Mouse (Mus musculus) stomach, postnatal 0 days (tissue): ENCODE results near the gene Gpr119. TPM values are rescaled to one million over a fixed set of nuclear protein-coding genes. Genes with fewer than 3 reads are reported as not detected.

Experiments used
- ATAC-seq: fragments of 200-750 bp; cut with Nextera tagmentation; 2 replicates; pipeline ENCODE4 v1.8.0; 2017; ENCODE audit not compliant: low FRiP score, low TSS enrichment
- DNase-seq: peaks from one replicate; pipeline ENCODE4 v3.0.0-alpha.2; 2016; ENCODE audit warnings: low spot score
- H3K27ac ChIP-seq: fragments of 300-500 bp; sonication (generic); replicated peaks from 2 replicates; pipeline ENCODE4 v1.5.1; 2014; ENCODE audit warnings: mild to moderate bottlenecking, control low read depth
- H3K27me3 ChIP-seq: fragments of 300-500 bp; sonication (generic); 2 replicates; pipeline ENCODE4 v1.6.1; 2014; ENCODE audit warnings: low read length; ENCODE audit not compliant: control insufficient read depth, insufficient read depth
- H3K36me3 ChIP-seq: fragments of 300-500 bp; sonication (generic); 2 replicates; pipeline ENCODE4 v1.6.1; 2014; ENCODE audit warnings: low read length, mixed read lengths; ENCODE audit not compliant: control insufficient read depth, insufficient read depth
- H3K4me1 ChIP-seq: fragments of 300-500 bp; sonication (generic); replicated peaks from 2 replicates; pipeline ENCODE4 v1.6.1; 2014; ENCODE audit warnings: antibody characterized with exemption; ENCODE audit not compliant: control insufficient read depth, insufficient read depth
- H3K4me2 ChIP-seq: fragments of 300-500 bp; sonication (generic); replicated peaks from 2 replicates; pipeline ENCODE4 v1.6.1; 2014; ENCODE audit warnings: low read depth, mild to moderate bottlenecking, control low read depth, moderate library complexity
- H3K4me3 ChIP-seq: fragments of 300-500 bp; sonication (generic); 2 replicates; pipeline ENCODE4 v1.5.1; 2014; ENCODE audit warnings: low read depth, low read length, control low read depth
- H3K9ac ChIP-seq: fragments of 300-500 bp; sonication (generic); 2 replicates; pipeline ENCODE4 v1.6.1; 2014; ENCODE audit warnings: mild to moderate bottlenecking, low read length, control low read depth, mixed read lengths
- H3K9me3 ChIP-seq: fragments of 300-500 bp; sonication (generic); 2 replicates; pipeline ENCODE4 v1.6.1; 2016; ENCODE audit warnings: low read length; ENCODE audit not compliant: control insufficient read depth
- CTCF ChIP-seq: IDR thresholded peaks from 2 replicates; pipeline ENCODE4 v1.5.1; 2016; ENCODE audit warnings: antibody characterized with exemption, low read depth, mild to moderate bottlenecking, moderate library complexity
- EP300 ChIP-seq: optimal IDR thresholded peaks from 2 replicates; pipeline ENCODE3; 2016; ENCODE audit warnings: antibody characterized with exemption
- WGBS: fragments of 180-500 bp; shearing (Covaris S2); extraction: QIAGEN DNeasy Blood & Tissue Kit; methylation state at CpG from one replicate; pipeline ENCODE4 v1.1.7; 2014; 5-methylcytosine and 5-hydroxymethylcytosine counted together
- polyA plus RNA-seq: library from polyadenylated mRNA; unstranded; fragments of >200 nt; fragmentation: Nextera tagmentation; extraction: Ambion mirVana; gene quantifications from 2 replicates; pipeline ENCODE4 v1.2.1, GENCODE M21; 2015

Gene Gpr119
- not detected in 2 replicates for polyA plus RNA-seq

GRCm38 (mm10) chrX:48674171-48674570, at the start of gene Gpr119:
TSS of gene Gpr119 (minus strand) at chrX:48674478.
- WGBS = 53% methylated on average over 4 of the region's 4 CpGs
- Histone ChIP-seq H3K4me3 (no peak within 1 kb of the TSS), H3K9me3 (no peaks in the 10 kb centered on the region), H3K27ac (no peak within 1 kb of the TSS), H3K4me1 (no peaks in the 10 kb centered on the region), H3K4me2 (no peak within 1 kb of the TSS), H3K27me3 (no peaks in the 10 kb centered on the region), H3K9ac (no peak within 1 kb of the TSS), H3K36me3 (no peaks in the 10 kb centered on the region)
- no peak for TF ChIP-seq EP300
- TF ChIP-seq CTCF = no peak
- ATAC-seq (no peak), DNase-seq (no peak)

- TF ChIP-seq EP300 (no peak), CTCF (no peak)
- Histone ChIP-seq H3K36me3 (no peaks in the 10 kb centered on the region), H3K27me3 (no peaks in the 10 kb centered on the region), H3K4me2 (no peak overlapping the region), H3K9ac (no peak overlapping the region), H3K4me3 (no peak overlapping the region), H3K4me1 (no peaks in the 10 kb centered on the region), H3K9me3 (no peaks in the 10 kb centered on the region), H3K27ac (no peak overlapping the region)
- no peak for ATAC-seq
- 82% methylated on average over 8 of the region's 8 CpGs for WGBS
- DNase-seq = no peak
Observed at GRCm38 (mm10) chrX:48712846-48713245, 38.6 kb upstream of the Gpr119 start.

- Histone ChIP-seq H3K9ac (no peak overlapping the region), H3K4me3 (no peak overlapping the region), H3K4me1 (no peaks in the 10 kb centered on the region), H3K27ac (no peak overlapping the region), H3K9me3 (no peaks in the 10 kb centered on the region), H3K36me3 (no peaks in the 10 kb centered on the region), H3K27me3 (no peaks in the 10 kb centered on the region), H3K4me2 (no peak overlapping the region)
- 80% methylated on average over 9 of the region's 10 CpGs for WGBS
- no peak for ATAC-seq
- DNase-seq = no peak
- no peak for TF ChIP-seq EP300
- no peak for TF ChIP-seq CTCF
Observed at GRCm38 (mm10) chrX:48709701-48710100, 35.4 kb upstream of the Gpr119 start.

- 10% methylated on average over 22 of the region's 42 CpGs for WGBS
- ATAC-seq = peak; percentile 97
- no peak within 1 kb of the TSS; the same call in 1 of the 2 replicates for H3K27ac ChIP-seq
Observed at GRCm38 (mm10) chrX:48694864-48695371, 20.6 kb upstream of the Gpr119 start, which contains the start of gene Rbmx2. TSS of gene Rbmx2 (plus strand) at chrX:48695004.

GRCm38 (mm10) chrX:48694460-48694859, 20.2 kb upstream of the Gpr119 start:
- H3K9ac ChIP-seq = no peak overlapping the region
- no peak for TF ChIP-seq CTCF
- no peak for TF ChIP-seq EP300
- WGBS = 18% methylated on average over 6 of the region's 6 CpGs
- H3K4me3 ChIP-seq = peak overlapping the region; percentile 57
- DNase-seq (no peak), ATAC-seq (peak; percentile 35; the same call in 1 of the 2 replicates)
- no peak overlapping the region for H3K27ac ChIP-seq
- H3K36me3 ChIP-seq = no peaks in the 10 kb centered on the region
- H3K4me2 ChIP-seq = peak overlapping the region; percentile 45
- no peaks in the 10 kb centered on the region for H3K4me1 ChIP-seq
- no peaks in the 10 kb centered on the region for H3K9me3 ChIP-seq
- H3K27me3 ChIP-seq = no peaks in the 10 kb centered on the region

More at GRCm38 (mm10) chrX:48694864-48695371, 20.6 kb upstream of the Gpr119 start, which contains the start of gene Rbmx2:
- Histone ChIP-seq H3K9ac (peak within 1 kb of the TSS; percentile 56), H3K27me3 (no peaks in the 10 kb centered on the region), H3K4me1 (no peaks in the 10 kb centered on the region), H3K4me3 (peak within 1 kb of the TSS; percentile 57), H3K9me3 (no peaks in the 10 kb centered on the region), H3K4me2 (peak within 1 kb of the TSS; percentile 52), H3K36me3 (no peaks in the 10 kb centered on the region)
- TF ChIP-seq CTCF = no peak
- TF ChIP-seq EP300 = no peak
- DNase-seq = peak; percentile 89

- Histone ChIP-seq H3K36me3 (no peaks in the 10 kb centered on the region), H3K9ac (no peak overlapping the region), H3K4me2 (no peak overlapping the region), H3K27me3 (no peaks in the 10 kb centered on the region), H3K27ac (no peak overlapping the region), H3K9me3 (no peaks in the 10 kb centered on the region), H3K4me3 (no peak overlapping the region), H3K4me1 (no peaks in the 10 kb centered on the region)
- TF ChIP-seq EP300 (no peak), CTCF (no peak)
- WGBS = 75% methylated on average over 5 of the region's 5 CpGs
- DNase-seq = no peak
- no peak for ATAC-seq
Observed at GRCm38 (mm10) chrX:48683857-48684256, 9.6 kb upstream of the Gpr119 start.
